Mouse (Mus musculus) forebrain, embryonic 12.5 days (tissue): ENCODE results near the gene Obscn. TPM values are rescaled to one million over a fixed set of nuclear protein-coding genes. Genes with fewer than 3 reads are reported as not detected.
A peak's percentile ranks its signal among the peaks of the same experiment; 100 is the strongest.

ENCODE experiments used
- ATAC-seq: fragments of 200-750 bp; cut with Nextera tagmentation; 2 replicates; pipeline ENCODE4 v1.8.0; 2017; ENCODE audit warnings: moderate TSS enrichment; ENCODE audit not compliant: low FRiP score
- H3K27ac ChIP-seq: fragments of 300-500 bp; sonication (generic); 2 replicates; pipeline ENCODE4 v1.5.1; 2016; ENCODE audit warnings: mild to moderate bottlenecking
- H3K27me3 ChIP-seq: fragments of 300-500 bp; sonication (generic); 2 replicates; pipeline ENCODE4 v1.6.1; 2016; ENCODE audit warnings: mild to moderate bottlenecking
- H3K36me3 ChIP-seq: fragments of 300-500 bp; sonication (generic); replicated peaks from 2 replicates; pipeline ENCODE4 v1.6.1; 2016; ENCODE audit warnings: mild to moderate bottlenecking
- H3K4me1 ChIP-seq: fragments of 300-500 bp; sonication (generic); 2 replicates; pipeline ENCODE4 v1.6.1; 2016
- H3K4me2 ChIP-seq: fragments of 300-500 bp; sonication (generic); 2 replicates; pipeline ENCODE4 v1.6.1; 2016; ENCODE audit warnings: mild to moderate bottlenecking, moderate library complexity
- H3K4me3 ChIP-seq: fragments of 300-500 bp; sonication (generic); replicated peaks from 2 replicates; pipeline ENCODE4 v1.5.1; 2016; ENCODE audit warnings: mild to moderate bottlenecking
- H3K9ac ChIP-seq: fragments of 300-500 bp; sonication (generic); 2 replicates; pipeline ENCODE4 v1.6.1; 2016; ENCODE audit warnings: mild to moderate bottlenecking
- H3K9me3 ChIP-seq: fragments of 300-500 bp; sonication (generic); 2 replicates; pipeline ENCODE4 v1.6.1; 2016
- WGBS: fragments of 180-500 bp; shearing (Covaris S2); methylation state at CpG from one replicate; pipeline ENCODE4 v1.1.7; 2016; 5-methylcytosine and 5-hydroxymethylcytosine counted together
- polyA plus RNA-seq: library from polyadenylated mRNA; unstranded; fragments of >200 nt; fragmentation: Nextera tagmentation; extraction: Ambion mirVana; gene quantifications from 2 replicates; pipeline ENCODE4 v1.2.1, GENCODE M21; 2016

The Obscn gene
- polyA plus RNA-seq, 1 experiment from 2014 or later, result not detected

DNA sequence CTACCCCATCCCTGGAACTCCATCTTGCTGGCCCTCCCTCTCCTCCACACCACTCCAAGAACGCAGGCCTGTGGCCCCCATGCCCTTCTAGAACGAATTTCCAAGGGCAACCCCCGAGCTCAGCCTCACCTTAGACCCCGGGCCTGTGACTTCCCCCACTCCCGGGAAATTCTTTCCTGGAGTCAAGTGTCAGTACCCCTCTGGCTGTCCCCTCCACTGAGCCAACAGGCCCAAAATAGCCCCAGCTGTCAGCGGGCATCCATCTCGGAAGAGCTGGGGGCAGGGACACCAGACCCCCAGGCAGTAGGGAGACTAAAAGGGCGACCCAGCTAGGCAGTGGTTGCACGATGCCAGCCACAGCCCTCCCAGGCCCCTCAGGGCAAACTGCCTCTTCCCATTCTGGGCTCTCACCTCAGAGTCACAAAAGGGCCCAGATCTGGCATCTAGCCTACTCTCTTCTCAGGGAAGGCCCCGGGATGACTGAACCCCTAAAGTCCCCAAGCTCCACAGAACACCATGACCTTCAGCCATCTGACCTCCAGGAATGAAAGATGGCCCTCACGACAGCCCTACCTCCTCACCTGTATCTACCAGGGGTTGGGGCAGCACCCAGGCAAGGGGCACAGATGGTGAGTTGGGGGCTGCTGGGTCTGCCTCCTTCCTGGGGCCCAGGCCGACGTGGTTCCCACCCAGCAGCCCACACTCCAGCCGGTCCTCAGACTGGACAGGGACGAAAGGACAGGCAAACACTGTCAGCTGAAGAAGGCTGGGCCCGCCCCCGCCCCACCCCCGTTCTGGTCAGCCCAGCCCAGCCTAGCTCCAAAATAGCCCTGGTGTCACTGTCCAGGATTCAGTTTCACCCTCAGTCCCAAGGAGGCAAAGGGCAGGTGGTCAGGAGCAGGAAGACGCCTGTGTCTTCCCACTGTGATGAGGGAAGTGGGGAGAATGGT, 2.6 kb upstream of the Obscn start:
- Histone ChIP-seq H3K27me3 (peaks cover 63% of the 10 kb centered on the region), H3K9ac (no peak overlapping the region), H3K4me3 (no peak overlapping the region), H3K9me3 (no peaks in the 10 kb centered on the region), H3K36me3 (no peaks in the 10 kb centered on the region), H3K4me1 (peaks cover 11% of the 10 kb centered on the region; the same call in 1 of the 2 replicates), H3K27ac (no peak overlapping the region), H3K4me2 (no peak overlapping the region)
- ATAC-seq, result no peak
- WGBS, result 72% methylated on average over 19 of the region's 19 CpGs

- Histone ChIP-seq H3K9ac (no peak overlapping the region), H3K36me3 (no peaks in the 10 kb centered on the region), H3K27me3 (peaks cover 80% of the 10 kb centered on the region), H3K4me2 (no peak overlapping the region), H3K4me1 (peaks cover 11% of the 10 kb centered on the region; the same call in 1 of the 2 replicates), H3K27ac (no peak overlapping the region), H3K9me3 (no peaks in the 10 kb centered on the region), H3K4me3 (no peak overlapping the region)
- no peak for ATAC-seq
- WGBS, result 46% methylated on average over 12 of the region's 12 CpGs
Measured at GRCm38 (mm10) chr11:59136994-59137706, 948 bp upstream of the Obscn start.

DNA sequence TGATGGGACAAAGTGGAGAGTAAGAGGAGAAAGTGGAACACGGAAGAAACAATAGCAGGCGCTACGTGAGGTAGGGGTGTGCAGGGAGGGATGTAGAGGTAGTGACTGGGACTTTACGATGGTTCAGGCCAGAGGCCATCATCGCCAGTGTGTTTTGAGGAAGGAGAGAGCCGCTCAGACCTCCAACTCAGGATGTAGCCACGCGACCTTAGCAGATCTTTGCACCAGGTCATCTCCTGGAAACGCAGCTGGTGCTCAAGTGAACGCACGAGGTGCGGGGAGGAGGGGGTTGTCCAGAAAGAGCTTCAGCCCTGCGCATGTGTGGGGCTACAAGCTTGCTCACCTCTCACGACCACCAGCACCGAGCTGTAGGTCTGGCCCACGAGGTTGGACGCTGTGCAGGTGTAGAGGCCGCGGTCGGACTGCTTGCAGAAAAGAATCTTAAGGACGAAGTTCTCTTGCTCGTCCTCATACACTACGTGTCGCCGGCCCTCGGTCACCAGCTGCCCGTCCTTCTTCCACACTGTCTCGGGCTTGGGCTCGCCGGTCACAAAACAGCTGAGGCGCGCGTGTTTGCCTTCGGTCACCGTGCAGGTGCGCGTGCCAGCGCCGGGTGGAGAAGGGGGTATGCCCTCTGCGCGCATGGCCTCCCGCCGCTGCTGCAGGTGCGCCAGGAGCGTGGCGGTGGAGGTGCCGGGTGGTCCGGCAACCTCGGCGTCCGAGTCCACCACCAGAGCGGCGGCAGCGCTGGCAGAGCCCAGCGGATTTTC, 966 bp downstream of the Obscn start:
- no peaks in the 10 kb centered on the region for H3K9me3 ChIP-seq
- peaks cover 91% of the 10 kb centered on the region for H3K27me3 ChIP-seq
- peaks cover 10% of the 10 kb centered on the region; the same call in 1 of the 2 replicates for H3K4me1 ChIP-seq
- peak overlapping the region; percentile 25 for H3K4me3 ChIP-seq
- no peak for ATAC-seq
- H3K27ac ChIP-seq, result no peak overlapping the region
- H3K9ac ChIP-seq, result no peak overlapping the region
- H3K4me2 ChIP-seq, result peak overlapping the region; percentile 41
- 5% methylated on average over 55 of the region's 55 CpGs for WGBS
- no peaks in the 10 kb centered on the region for H3K36me3 ChIP-seq

DNA sequence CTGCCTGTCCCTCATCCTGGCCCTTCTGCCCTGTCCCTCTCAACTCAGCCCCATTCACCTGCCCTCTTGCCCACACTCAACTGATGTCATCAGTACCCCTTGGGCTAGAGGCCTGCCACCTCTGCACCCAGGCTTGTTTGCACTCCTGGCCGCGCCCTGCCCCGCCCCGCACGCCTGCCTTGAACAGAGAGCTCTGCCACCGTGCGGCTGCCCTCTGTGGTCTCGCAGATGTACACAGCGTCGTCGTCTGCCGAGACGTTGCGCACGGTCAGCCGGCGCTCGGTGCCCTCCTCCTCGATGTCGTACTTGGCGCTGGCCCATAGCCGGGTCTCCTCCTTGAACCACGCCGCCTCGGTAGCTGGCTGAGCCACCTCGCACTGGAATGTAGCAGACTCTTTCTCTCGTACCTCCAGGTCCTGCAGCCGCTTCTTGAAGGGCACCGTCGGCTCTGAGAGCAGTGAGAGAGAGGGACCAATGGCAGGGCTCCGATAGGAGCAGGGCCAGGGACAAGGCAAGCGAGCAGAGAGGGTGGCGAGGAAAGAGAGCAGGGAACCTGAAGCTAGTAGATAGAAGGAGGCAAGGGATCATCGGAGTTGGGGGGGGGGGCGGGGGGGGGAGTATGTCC, 1.7 kb downstream of the Obscn start:
- H3K9me3 ChIP-seq, result no peaks in the 10 kb centered on the region
- H3K4me1 ChIP-seq, result peaks cover 10% of the 10 kb centered on the region; the same call in 1 of the 2 replicates
- H3K36me3 ChIP-seq, result no peaks in the 10 kb centered on the region
- WGBS, result 6% methylated on average over 35 of the region's 35 CpGs
- no peak overlapping the region for H3K9ac ChIP-seq
- H3K27me3 ChIP-seq, result peaks cover 85% of the 10 kb centered on the region
- peak overlapping the region; percentile 4; the same call in 1 of the 2 replicates for H3K4me2 ChIP-seq
- H3K27ac ChIP-seq, result no peak overlapping the region
- ATAC-seq, result no peak
- H3K4me3 ChIP-seq, result peak overlapping the region; percentile 17

DNA sequence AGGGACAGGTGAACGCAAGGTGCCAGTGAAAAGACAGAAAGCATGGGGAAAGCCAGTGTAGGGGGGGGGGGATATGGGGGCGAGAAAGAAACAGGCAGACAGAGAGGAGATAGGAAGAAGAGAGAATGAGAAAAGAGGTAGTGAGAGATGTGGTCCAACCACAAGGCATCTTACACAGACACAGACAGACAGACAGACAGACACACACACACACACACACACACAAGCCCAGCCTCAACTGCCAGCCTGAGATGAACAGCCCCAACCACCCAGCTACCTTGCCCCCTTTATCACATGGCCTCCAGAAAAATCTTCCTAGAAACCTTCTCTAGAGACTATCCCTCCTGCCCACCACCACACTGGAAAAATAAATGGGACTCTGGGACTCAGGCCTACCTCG, 4.1 kb downstream of the Obscn start:
- Histone ChIP-seq H3K27ac (no peak overlapping the region), H3K27me3 (peaks cover 65% of the 10 kb centered on the region)
- WGBS, result 71% methylated on average over 2 of the region's 3 CpGs

DNA sequence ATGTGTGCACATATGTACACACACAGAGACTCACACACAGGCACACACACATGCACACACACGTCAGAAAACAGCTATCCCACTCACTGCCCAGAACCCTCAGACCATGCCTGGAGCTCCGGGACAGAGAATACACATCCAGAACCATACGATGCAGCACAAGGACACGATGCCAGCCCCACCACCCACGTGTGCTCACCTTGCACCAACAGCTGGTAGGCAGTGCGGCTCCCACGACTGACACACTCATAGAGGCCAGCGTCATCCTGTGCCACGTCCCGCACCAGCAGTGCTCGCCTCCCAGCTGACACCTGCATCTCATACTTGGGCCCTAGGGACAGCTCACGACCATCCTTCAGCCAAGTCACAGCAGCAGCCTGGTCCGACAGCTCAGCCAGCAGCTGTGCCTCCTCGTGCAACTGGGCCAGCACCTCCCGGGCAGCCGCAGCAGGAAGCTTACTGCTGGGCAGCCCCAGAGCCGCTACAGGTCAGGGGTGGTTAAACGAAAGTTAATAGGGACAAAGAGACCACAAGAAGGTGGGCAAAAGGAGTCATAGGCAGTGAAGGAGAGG, 4.8 kb downstream of the Obscn start:
- Histone ChIP-seq H3K4me2 (no peak overlapping the region), H3K36me3 (no peaks in the 10 kb centered on the region), H3K9ac (no peak overlapping the region), H3K4me3 (no peak overlapping the region), H3K4me1 (peaks cover 10% of the 10 kb centered on the region; the same call in 1 of the 2 replicates), H3K9me3 (no peaks in the 10 kb centered on the region), H3K27me3 (peaks cover 58% of the 10 kb centered on the region), H3K27ac (no peak overlapping the region)
- 73% methylated on average over 18 of the region's 18 CpGs for WGBS
- ATAC-seq, result no peak

More for the DNA sequence above, 4.1 kb downstream of the Obscn start:
- Histone ChIP-seq H3K9me3 (no peaks in the 10 kb centered on the region), H3K36me3 (no peaks in the 10 kb centered on the region), H3K4me3 (no peak overlapping the region), H3K9ac (no peak overlapping the region), H3K4me2 (no peak overlapping the region), H3K4me1 (peaks cover 10% of the 10 kb centered on the region; the same call in 1 of the 2 replicates)
- no peak for ATAC-seq

DNA sequence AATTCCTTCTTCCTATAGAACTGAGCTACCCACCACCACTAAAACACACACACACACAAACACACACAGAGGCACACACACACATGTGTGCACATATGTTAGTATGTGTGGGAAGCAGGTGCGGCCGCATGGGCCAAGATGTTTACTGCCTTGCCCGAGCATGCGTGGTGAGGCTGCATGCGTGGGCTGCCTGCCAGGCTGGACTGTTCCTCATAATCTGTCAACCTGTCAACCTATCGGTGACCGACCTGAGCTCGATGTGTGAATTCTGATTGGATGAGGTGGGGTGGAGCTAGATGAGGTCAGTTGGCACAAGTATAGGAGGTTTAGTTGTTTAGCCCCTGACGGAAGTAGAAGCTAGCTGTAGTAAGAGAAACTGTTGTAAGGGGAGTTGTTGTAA, 5.4 kb downstream of the Obscn start:
- Histone ChIP-seq H3K4me1 (peaks cover 6% of the 10 kb centered on the region; the same call in 1 of the 2 replicates), H3K9me3 (no peaks in the 10 kb centered on the region), H3K27me3 (peaks cover 52% of the 10 kb centered on the region), H3K9ac (no peak overlapping the region), H3K36me3 (no peaks in the 10 kb centered on the region), H3K4me3 (no peak overlapping the region), H3K4me2 (no peak overlapping the region), H3K27ac (no peak overlapping the region)
- 89% methylated on average over 9 of the region's 9 CpGs for WGBS
- ATAC-seq, result no peak

- H3K9me3 ChIP-seq, result peaks cover 6% of the 10 kb centered on the region
- no peak overlapping the region for H3K4me3 ChIP-seq
- 96% methylated on average over 5 of the region's 5 CpGs for WGBS
- no peak overlapping the region for H3K4me2 ChIP-seq
- no peak for ATAC-seq
- H3K36me3 ChIP-seq, result no peaks in the 10 kb centered on the region
- H3K4me1 ChIP-seq, result no peaks in the 10 kb centered on the region
- no peak overlapping the region for H3K9ac ChIP-seq
- no peaks in the 10 kb centered on the region for H3K27me3 ChIP-seq
- H3K27ac ChIP-seq, result no peak overlapping the region
Measured at GRCm38 (mm10) chr11:59105945-59106344, 30.3 kb downstream of the Obscn start.

DNA sequence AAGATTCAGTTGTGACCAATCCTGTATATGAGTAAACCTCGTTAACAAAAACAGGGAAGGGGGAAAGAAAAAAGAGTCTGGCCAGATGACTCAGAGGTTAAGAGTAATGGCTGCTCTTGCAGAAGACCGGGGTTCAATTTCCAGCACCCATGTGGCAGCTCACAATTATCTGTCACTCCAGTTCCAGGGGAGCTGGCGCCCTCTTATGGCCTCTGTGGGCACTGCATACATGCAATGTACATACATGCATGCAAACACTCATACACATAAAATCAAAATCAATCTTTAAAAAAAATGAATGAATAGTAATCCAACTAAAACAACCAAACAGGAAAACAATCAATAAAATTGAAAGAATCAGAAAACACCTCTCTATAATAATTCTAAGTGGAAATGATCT, 33.9 kb downstream of the Obscn start:
- 76% methylated on average over 3 of the region's 3 CpGs for WGBS
- Histone ChIP-seq H3K9ac (no peak overlapping the region), H3K27ac (no peak overlapping the region), H3K36me3 (no peaks in the 10 kb centered on the region), H3K4me2 (no peak overlapping the region), H3K4me3 (no peak overlapping the region), H3K4me1 (no peaks in the 10 kb centered on the region), H3K9me3 (peaks cover 6% of the 10 kb centered on the region), H3K27me3 (0 out of 2 replicates have a peak, but pooled peaks cover 3% of the 10 kb centered on the region)
- ATAC-seq, result no peak

DNA sequence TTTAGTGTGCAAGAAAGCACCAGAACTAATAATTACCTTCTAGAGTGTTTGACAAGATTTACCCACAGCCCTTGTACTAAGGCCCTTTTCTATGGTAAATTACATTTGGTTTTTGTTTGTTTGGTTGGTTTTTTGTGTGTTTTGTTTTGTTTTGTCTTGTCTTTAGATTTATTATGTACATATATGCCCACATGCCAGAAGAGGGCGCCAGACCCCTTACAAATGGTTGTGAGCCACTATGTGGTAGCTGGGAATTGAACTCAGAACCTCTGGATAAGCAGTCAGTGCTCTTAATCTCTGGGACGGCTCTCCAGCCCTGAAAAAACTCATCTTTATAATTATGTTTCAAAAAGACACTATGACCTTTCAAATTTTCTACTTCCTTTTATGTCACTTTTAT, 37.9 kb downstream of the Obscn start:
- Histone ChIP-seq H3K4me1 (no peaks in the 10 kb centered on the region), H3K27ac (no peak overlapping the region), H3K9ac (no peak overlapping the region), H3K36me3 (no peaks in the 10 kb centered on the region), H3K4me2 (no peak overlapping the region), H3K27me3 (0 out of 2 replicates have a peak, but pooled peaks cover 3% of the 10 kb centered on the region), H3K4me3 (no peak overlapping the region), H3K9me3 (no peaks in the 10 kb centered on the region)
- no peak for ATAC-seq
- WGBS, result 20% methylated on average over 2 of the region's 2 CpGs

- 78% methylated on average over 5 of the region's 5 CpGs for WGBS
- Histone ChIP-seq H3K9me3 (no peaks in the 10 kb centered on the region), H3K4me3 (no peak overlapping the region), H3K9ac (no peak overlapping the region), H3K4me2 (no peak overlapping the region), H3K27me3 (0 out of 2 replicates have a peak, but pooled peaks cover 3% of the 10 kb centered on the region), H3K36me3 (no peaks in the 10 kb centered on the region), H3K4me1 (no peaks in the 10 kb centered on the region), H3K27ac (no peak overlapping the region)
- no peak for ATAC-seq
Measured at GRCm38 (mm10) chr11:59097770-59098169, 38.4 kb downstream of the Obscn start.
